Mouse (Mus musculus): Measurements from ENCODE around the gene Usp29. TPM values are rescaled to one million over a fixed set of nuclear protein-coding genes. Genes with fewer than 3 reads are reported as not detected.

Gene Usp29
- polyA plus RNA-seq (2012) = 0.02 TPM in 2 replicates

DNA sequence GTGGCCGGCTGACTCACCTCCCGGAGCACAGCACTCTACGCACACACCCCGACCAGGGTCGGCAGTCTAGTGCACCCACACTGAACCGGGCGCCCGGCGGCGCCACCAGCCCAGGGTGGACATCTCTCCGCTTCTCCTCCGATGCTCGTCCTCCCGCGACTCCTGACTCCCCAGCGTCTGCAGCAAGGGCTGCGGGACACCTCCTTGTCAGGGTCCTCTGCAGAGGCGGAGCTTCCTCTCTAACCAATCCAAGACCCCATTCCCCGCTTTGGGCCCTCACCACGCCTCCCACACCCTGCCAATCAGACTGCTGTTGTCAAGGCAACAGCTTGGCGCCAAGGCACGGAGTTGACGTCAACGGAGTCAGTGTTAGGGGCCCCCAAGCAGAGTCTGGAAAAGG lies at the start of gene Usp29, which contains the start of gene Peg3:
Usp29 (plus strand) TSS at position 338 of the 400 bp plus-strand sequence.
Peg3 (minus strand) TSS at position 191 of the 400 bp plus-strand sequence.
- H3K4me3 ChIP-seq (replicated peaks) = peak within 1 kb of the TSS; percentile 69
- peaks cover 35% of the 10 kb centered on the region for H3K27me3 ChIP-seq (ENCODE audit: control insufficient read depth)
- peaks cover 27% of the 10 kb centered on the region for H3K4me1 ChIP-seq (ENCODE audit: control insufficient read depth)
- H3K9me3 ChIP-seq (ENCODE audit: control insufficient read depth, low read length) = peaks cover 43% of the 10 kb centered on the region
- no peak for TF ChIP-seq GATA1 (IDR thresholded peaks at IDR 0.05; ENCODE audit: low read length)
- no peak for TF ChIP-seq TAL1 (IDR thresholded peaks at IDR 0.05; ENCODE audit: low read length)
- peaks cover 8% of the 10 kb centered on the region for H3K36me3 ChIP-seq (ENCODE audit: control insufficient read depth)

DNA sequence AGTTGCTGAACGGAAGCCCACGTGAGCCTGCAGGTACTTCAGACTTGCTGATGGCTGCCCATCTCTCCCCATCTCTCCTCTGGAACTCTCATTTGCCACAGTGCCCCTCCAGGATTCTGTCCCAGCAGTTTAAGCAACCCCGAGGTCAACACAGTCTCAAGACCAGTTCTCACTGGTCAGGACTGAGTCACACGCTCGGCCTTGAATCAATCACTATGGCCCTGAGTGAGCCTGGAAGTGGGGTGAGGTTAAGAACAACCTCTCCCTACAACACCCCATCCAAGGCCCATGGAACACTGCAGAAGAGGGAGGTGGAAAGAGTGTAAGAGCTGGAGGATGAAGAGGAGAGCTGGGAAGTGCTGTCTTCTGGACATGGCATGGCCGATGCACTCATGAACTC lies 44.9 kb upstream of the Usp29 start:
- no peaks in the 10 kb centered on the region for H3K27me3 ChIP-seq (ENCODE audit: control insufficient read depth)
- H3K4me1 ChIP-seq (ENCODE audit: control insufficient read depth) = no peaks in the 10 kb centered on the region
- TF ChIP-seq GATA1 (IDR thresholded peaks at IDR 0.05; ENCODE audit: low read length) = no peak
- no peak for TF ChIP-seq TAL1 (IDR thresholded peaks at IDR 0.05; ENCODE audit: low read length)

GRCm38 (mm10) chr7:6696241-6697045 lies 33.9 kb upstream of the Usp29 start, which contains the start of gene Zim1:
Zim1 (minus strand) TSS chr7:6696450.
- Histone ChIP-seq H3K9me3 (ENCODE audit: control insufficient read depth, low read length) (0 out of 2 replicates have a peak, but pooled peaks cover 2% of the 10 kb centered on the region), H3K4me3 (replicated peaks) (peak within 1 kb of the TSS; percentile 52), H3K36me3 (ENCODE audit: control insufficient read depth) (no peaks in the 10 kb centered on the region), H3K4me1 (ENCODE audit: control insufficient read depth) (no peaks in the 10 kb centered on the region), H3K27me3 (ENCODE audit: control insufficient read depth) (no peaks in the 10 kb centered on the region)
- no peak for TF ChIP-seq GATA1 (IDR thresholded peaks at IDR 0.05; ENCODE audit: low read length)
- no peak for TF ChIP-seq TAL1 (IDR thresholded peaks at IDR 0.05; ENCODE audit: low read length)

More for the DNA sequence above, 44.9 kb upstream of the Usp29 start:
- H3K4me3 ChIP-seq (replicated peaks) = no peak overlapping the region
- H3K9me3 ChIP-seq (ENCODE audit: control insufficient read depth, low read length) = peaks cover 5% of the 10 kb centered on the region
- no peaks in the 10 kb centered on the region for H3K36me3 ChIP-seq (ENCODE audit: control insufficient read depth)

- Histone ChIP-seq H3K27me3 (ENCODE audit: control insufficient read depth) (no peaks in the 10 kb centered on the region), H3K9me3 (ENCODE audit: control insufficient read depth, low read length) (0 out of 2 replicates have a peak, but pooled peaks cover 2% of the 10 kb centered on the region), H3K4me3 (replicated peaks) (no peak overlapping the region), H3K4me1 (ENCODE audit: control insufficient read depth) (no peaks in the 10 kb centered on the region), H3K36me3 (ENCODE audit: control insufficient read depth) (no peaks in the 10 kb centered on the region)
- no peak for TF ChIP-seq GATA1 (IDR thresholded peaks at IDR 0.05; ENCODE audit: low read length)
- TF ChIP-seq TAL1 (IDR thresholded peaks at IDR 0.05; ENCODE audit: low read length) = no peak
Measured at GRCm38 (mm10) chr7:6699230-6699629, 31.1 kb upstream of the Usp29 start.

DNA sequence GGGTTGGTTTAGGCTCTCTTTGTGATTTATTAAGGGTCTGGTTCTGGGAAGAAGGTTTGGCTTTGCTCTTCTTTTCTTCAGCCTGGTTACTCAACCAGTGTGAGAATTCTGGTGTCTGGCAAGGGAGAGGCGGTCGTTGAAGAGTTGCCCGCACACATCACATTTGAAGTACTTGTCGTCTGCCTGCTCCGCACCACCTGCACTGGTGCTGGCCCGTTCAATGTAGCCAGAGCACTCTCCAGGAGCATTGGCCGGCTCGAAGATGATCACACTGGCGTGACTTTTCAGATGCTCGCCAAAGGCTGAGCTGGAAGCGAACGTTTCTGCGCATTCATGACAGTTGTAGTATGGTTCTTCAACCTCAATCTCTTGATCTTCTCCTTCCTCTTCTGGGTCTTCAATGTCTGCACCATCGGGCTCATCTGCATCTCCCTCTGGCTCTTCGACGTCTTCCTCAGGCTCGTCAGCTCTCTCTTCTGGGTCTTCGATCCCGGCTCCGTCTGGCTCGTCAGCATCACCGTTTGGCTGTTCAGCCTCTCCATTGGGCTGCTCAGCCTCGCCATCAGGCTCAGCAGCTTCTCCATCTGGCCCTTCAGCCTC lies 22.9 kb upstream of the Usp29 start:
- TF ChIP-seq GATA1 (IDR thresholded peaks at IDR 0.05; ENCODE audit: low read length) = no peak
- no peak for TF ChIP-seq TAL1 (IDR thresholded peaks at IDR 0.05; ENCODE audit: low read length)
- Histone ChIP-seq H3K36me3 (ENCODE audit: control insufficient read depth) (peaks cover 50% of the 10 kb centered on the region), H3K4me1 (ENCODE audit: control insufficient read depth) (no peaks in the 10 kb centered on the region), H3K4me3 (replicated peaks) (no peak overlapping the region), H3K27me3 (ENCODE audit: control insufficient read depth) (no peaks in the 10 kb centered on the region), H3K9me3 (ENCODE audit: control insufficient read depth, low read length) (peaks cover 44% of the 10 kb centered on the region)

DNA sequence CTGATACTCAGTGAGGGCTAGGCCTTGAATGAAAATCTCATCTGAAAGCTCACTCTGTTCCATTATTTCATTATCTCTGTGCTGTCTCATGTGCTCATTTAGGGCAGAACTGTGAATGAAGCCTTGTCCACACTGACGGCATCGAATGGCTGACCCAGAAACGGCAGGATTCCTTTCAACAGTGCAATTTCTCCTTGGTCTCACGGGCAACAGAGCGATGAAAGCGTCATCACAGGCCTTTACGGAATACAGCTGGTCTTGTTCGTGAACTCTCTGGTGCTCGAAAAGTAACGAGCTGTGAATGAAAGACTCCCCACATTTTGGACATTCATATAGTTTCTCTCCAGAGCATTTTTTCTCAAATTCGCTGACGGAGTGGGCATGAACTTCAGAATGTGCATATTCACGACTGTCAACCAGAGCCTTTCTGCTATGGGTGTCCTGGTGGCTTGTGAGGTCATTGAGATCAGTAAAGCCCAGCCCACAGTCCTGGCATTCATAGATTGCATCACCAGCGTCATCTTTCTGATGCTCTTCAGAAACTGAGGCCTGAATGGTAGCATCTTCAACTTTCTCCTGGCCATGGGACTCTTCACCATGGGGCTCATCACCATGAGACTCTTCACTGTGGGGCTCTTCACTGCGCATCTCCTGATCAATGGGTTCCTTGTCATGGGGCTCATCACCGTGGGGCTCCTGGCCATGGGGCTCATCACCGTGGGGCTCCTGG lies 21.8 kb upstream of the Usp29 start:
- H3K36me3 ChIP-seq (ENCODE audit: control insufficient read depth) = peaks cover 56% of the 10 kb centered on the region
- no peaks in the 10 kb centered on the region for H3K4me1 ChIP-seq (ENCODE audit: control insufficient read depth)
- H3K9me3 ChIP-seq (ENCODE audit: control insufficient read depth, low read length) = peaks cover 44% of the 10 kb centered on the region
- TF ChIP-seq GATA1 (IDR thresholded peaks at IDR 0.05; ENCODE audit: low read length) (no peak), TAL1 (IDR thresholded peaks at IDR 0.05; ENCODE audit: low read length) (no peak)
- no peaks in the 10 kb centered on the region for H3K27me3 ChIP-seq (ENCODE audit: control insufficient read depth)
- H3K4me3 ChIP-seq (replicated peaks) = no peak overlapping the region

DNA sequence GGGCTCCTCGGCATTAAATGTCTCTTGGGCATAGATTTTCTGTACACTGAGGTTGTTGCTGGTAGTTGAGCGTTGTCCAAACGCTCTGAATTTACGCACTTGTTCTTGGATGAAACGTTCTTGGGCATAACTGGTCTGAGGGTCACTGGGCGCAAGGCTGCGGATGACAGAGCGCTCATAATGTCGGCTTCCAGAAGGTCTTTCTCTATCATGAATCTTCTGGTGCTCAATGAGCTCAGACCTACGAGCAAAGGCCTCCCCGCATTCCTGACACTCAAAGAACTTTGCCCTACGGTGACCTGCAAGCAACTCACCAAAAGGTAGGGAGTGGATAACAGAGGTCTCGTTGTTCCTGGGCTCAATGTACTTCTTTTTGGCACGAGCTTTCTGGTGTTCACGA lies 21.0 kb upstream of the Usp29 start:
- Histone ChIP-seq H3K9me3 (ENCODE audit: control insufficient read depth, low read length) (peaks cover 44% of the 10 kb centered on the region), H3K4me1 (ENCODE audit: control insufficient read depth) (no peaks in the 10 kb centered on the region), H3K27me3 (ENCODE audit: control insufficient read depth) (no peaks in the 10 kb centered on the region), H3K36me3 (ENCODE audit: control insufficient read depth) (peaks cover 56% of the 10 kb centered on the region), H3K4me3 (replicated peaks) (no peak overlapping the region)
- no peak for TF ChIP-seq TAL1 (IDR thresholded peaks at IDR 0.05; ENCODE audit: low read length)
- no peak for TF ChIP-seq GATA1 (IDR thresholded peaks at IDR 0.05; ENCODE audit: low read length)

DNA sequence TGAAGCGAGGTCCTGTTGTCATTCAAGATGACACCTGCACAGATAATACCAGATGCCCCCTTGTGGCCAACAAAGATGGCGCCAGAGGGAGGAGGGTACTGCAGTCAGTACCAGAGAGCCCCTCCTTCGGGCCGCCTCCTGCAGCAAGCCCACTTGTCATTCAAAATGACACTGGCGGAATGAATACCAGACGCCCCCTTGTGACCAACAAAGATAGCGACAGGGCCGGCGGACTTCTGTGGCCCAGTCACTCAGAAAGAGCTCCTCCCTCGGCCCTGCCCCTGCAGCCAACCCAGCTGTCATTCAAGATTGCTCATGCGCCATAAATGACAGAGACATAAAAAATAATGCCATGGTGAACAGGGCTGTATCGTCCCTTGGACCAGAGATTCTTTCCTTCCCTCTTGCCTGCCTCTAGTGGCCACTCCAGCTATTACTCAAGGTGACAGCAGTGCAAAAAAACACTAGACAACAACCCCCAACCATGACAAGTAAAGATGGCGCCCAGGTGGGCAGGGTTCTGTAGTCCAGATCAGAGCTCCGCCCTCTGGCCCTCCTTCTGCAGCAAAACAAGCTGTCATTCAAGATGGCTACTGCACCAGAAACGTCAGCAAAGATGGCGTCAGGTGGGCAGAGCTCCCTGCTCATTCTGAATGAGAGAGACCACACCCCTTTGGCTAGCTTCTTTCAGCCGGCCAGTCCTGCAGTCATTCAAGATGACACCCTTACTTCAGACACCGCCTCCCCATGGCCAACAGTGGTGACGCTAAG lies 2.8 kb upstream of the Usp29 start:
- Histone ChIP-seq H3K9me3 (ENCODE audit: control insufficient read depth, low read length) (peaks cover 43% of the 10 kb centered on the region), H3K4me1 (ENCODE audit: control insufficient read depth) (peaks cover 27% of the 10 kb centered on the region), H3K36me3 (ENCODE audit: control insufficient read depth) (peaks cover 13% of the 10 kb centered on the region), H3K27me3 (ENCODE audit: control insufficient read depth) (peaks cover 33% of the 10 kb centered on the region), H3K4me3 (replicated peaks) (peak overlapping the region; percentile 69)
- TF ChIP-seq TAL1 (IDR thresholded peaks at IDR 0.05; ENCODE audit: low read length) (no peak), GATA1 (IDR thresholded peaks at IDR 0.05; ENCODE audit: low read length) (no peak)

All from erythroblast, embryonic 14.5 days (primary cell).